Comparison of ENCODE assay signal across 8 mouse cellular contexts in genomic region chr1:64223779-64224687, GRCm38 (mm10).
A peak's percentile ranks its signal among the peaks of the same experiment; 100 is the strongest.
DNase-seq lines count a peak whose midpoint lies in the region.

No protein-coding gene starts in this region.

- peak; percentile 44 for DNase-seq in adrenal gland, postnatal 14 days
- no peak for DNase-seq in adrenal gland, adult 18-20 months (ENCODE audit: low spot score in 2 of 2)
- peak; percentile 30 for DNase-seq in right cerebral cortex, postnatal 4 days
- no peak for DNase-seq in right cerebral cortex, postnatal 36 days (ENCODE audit: low spot score in 2 of 2)
- DNase-seq in heart, postnatal 36 days: peak; percentile 25 to 28
- DNase-seq in lung, postnatal 14 days: peak; percentile 58
- DNase-seq in urinary bladder, postnatal 14 days (ENCODE audit: low spot score): no peak
- DNase-seq in right cerebral cortex, adult 2 months (ENCODE audit: low spot score in 2 of 2): no peak

- intact Hi-C loops in heart, postnatal 36 days (cut with DNase I): loop anchor here (2.0 to 10.0 kb wide), 5 partner anchors 101 to 311 kb away; partner anchors contain the start of genes Creb1 and Klf7

Comparison
In these comparisons a context has a peak if more than half of its experiments do, and no peak if none do; other contexts are left out.
1. DNase-seq: peak in adrenal gland, postnatal 14 days (single experiment), right cerebral cortex, postnatal 4 days (single experiment), heart, postnatal 36 days (2 of 2) and lung, postnatal 14 days (single experiment); none in adrenal gland, adult 18-20 months (0 of 2), right cerebral cortex, postnatal 36 days (0 of 2), urinary bladder, postnatal 14 days (single experiment) and right cerebral cortex, adult 2 months (0 of 2).